Comparison of ENCODE assay signal across 8 mouse cellular contexts in the genomic region with DNA sequence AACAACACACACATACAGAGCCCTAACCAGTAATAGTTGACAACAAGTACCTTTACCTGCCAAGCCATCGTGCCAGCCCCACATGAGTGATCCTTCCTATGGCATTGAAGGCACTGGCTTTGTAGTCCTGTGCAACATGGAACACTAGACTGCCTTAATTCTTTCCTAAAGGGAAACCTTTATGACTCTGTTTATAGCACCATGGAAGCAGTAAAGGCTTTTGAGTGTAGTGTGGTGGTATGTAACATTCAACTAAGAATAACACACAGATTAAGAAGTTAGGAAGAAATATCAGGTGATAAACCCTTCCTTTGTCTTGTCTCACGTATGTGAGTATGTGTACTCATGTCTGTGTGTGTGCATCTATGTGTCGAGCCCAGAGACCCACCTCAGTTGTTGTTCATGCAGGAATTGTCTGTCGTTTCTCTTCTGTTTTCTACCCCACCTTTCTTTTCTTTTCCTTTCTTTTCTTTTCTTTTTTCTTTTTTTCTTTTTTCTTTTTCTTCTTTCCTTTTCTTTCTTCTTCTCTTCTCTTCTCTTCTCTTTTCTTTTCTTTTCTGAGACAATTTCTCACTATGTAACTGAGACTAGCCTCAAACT. TPM values are rescaled to one million over a fixed set of nuclear protein-coding genes. Genes with fewer than 3 reads are reported as not detected.
DNase-seq lines count a peak whose midpoint lies in the region; ATAC-seq lines count a peak whose summit lies in the region.

Rnf181 (minus strand) TSS at position 113 of the 600 bp plus-strand sequence.

- no peak within 1 kb of the TSS for H3K27ac ChIP-seq in heart, embryonic 10.5 days
- H3K27ac ChIP-seq in midbrain, embryonic 16.5 days (ENCODE audit: low read length): no peak within 1 kb of the TSS

- no peak within 1 kb of the TSS for H3K4me3 ChIP-seq in heart, embryonic 10.5 days
- no peak within 1 kb of the TSS for H3K4me3 ChIP-seq in midbrain, embryonic 16.5 days (ENCODE audit: low read depth, low read length)

- H3K27me3 ChIP-seq in heart, embryonic 10.5 days (ENCODE audit: insufficient read depth, poor library complexity, severe bottlenecking): no peaks in the 10 kb centered on the region
- H3K27me3 ChIP-seq in midbrain, embryonic 16.5 days (ENCODE audit: control insufficient read depth, insufficient read depth, low read depth, low read length): no peaks in the 10 kb centered on the region; the same call in 1 of the 2 replicates

- no peak within 1 kb of the TSS for H3K9ac ChIP-seq in midbrain, embryonic 16.5 days (ENCODE audit: low read depth, low read length)

- H3K4me2 ChIP-seq in midbrain, embryonic 16.5 days (ENCODE audit: low read length): no peak within 1 kb of the TSS

- peaks cover 29% of the 10 kb centered on the region for H3K4me1 ChIP-seq in heart, embryonic 10.5 days
- H3K4me1 ChIP-seq in midbrain, embryonic 16.5 days (ENCODE audit: control insufficient read depth, insufficient read depth, low read length): peaks cover 4% of the 10 kb centered on the region; the same call in 1 of the 2 replicates

- H3K9me3 ChIP-seq in heart, embryonic 10.5 days: no peaks in the 10 kb centered on the region
- no peaks in the 10 kb centered on the region for H3K9me3 ChIP-seq in midbrain, embryonic 16.5 days (replicated peaks; ENCODE audit: control insufficient read depth, low read length, poor library complexity, severe bottlenecking)

- 0 out of 2 replicates have a peak, but pooled peaks cover 6% of the 10 kb centered on the region for H3K36me3 ChIP-seq in heart, embryonic 10.5 days
- H3K36me3 ChIP-seq in midbrain, embryonic 16.5 days (ENCODE audit: control insufficient read depth, insufficient read depth, low read length): no peaks in the 10 kb centered on the region

- ATAC-seq in common myeloid progenitor, adult 5-6 weeks (replicated peaks; ENCODE audit: low read depth, poor library complexity, severe bottlenecking): no peak
- no peak for ATAC-seq in midbrain, embryonic 16.5 days

- WGBS in heart, embryonic 10.5 days: 68% methylated on average over 4 of the region's 4 CpGs
- WGBS in midbrain, embryonic 16.5 days: 81% methylated on average over 4 of the region's 4 CpGs

- DNase-seq in layer of hippocampus, adult 8-10 months (ENCODE audit: low spot score in 2 of 2): no peak
- no peak for DNase-seq in layer of hippocampus, adult 11-12 months (ENCODE audit: low spot score)
- no peak for DNase-seq in heart, embryonic 10.5 days (ENCODE audit: low spot score)
- DNase-seq in layer of hippocampus, postnatal 36 days: no peak
- DNase-seq in kidney, postnatal 36 days: no peak
- DNase-seq in retina, embryonic 14.5 days (ENCODE audit: low spot score): no peak

RNA-seq across cellular contexts. Expression of gene Rnf181, which starts in this region (rescaled TPM):
- 10 to 100 TPM; 72.3 to 86.0 (median 78.8) TPM for total RNA-seq in layer of hippocampus, adult 8-10 months (2022)
- total RNA-seq in common myeloid progenitor, adult 5-6 weeks (2017): 30.2 and 44.7 TPM in 2 replicates
- 119 and 127 TPM in 2 replicates for polyA plus RNA-seq in heart, embryonic 10.5 days (2016; fragmentation: Nextera tagmentation; extraction: Ambion mirVana)
- 10 to 100 TPM; 77.6 to 85.2 TPM for total RNA-seq in layer of hippocampus, postnatal 36 days (2021)
- 124 and 126 TPM in 2 replicates for polyA plus RNA-seq in midbrain, embryonic 16.5 days (2015; fragmentation: Nextera tagmentation; extraction: Ambion mirVana)
